Mouse (Mus musculus) CD4-positive, CD25-positive, alpha-beta regulatory T cell, adult 2 months (primary cell): ENCODE results near the gene Mettl16.
A peak's percentile ranks its signal among the peaks of the same experiment; 100 is the strongest.

ENCODE experiments used
- DNase-seq: peaks from one replicate; pipeline ENCODE4 v3.0.0-alpha.2; 2012; ENCODE audit warnings: low read depth, low spot score

The Mettl16 gene

DNA sequence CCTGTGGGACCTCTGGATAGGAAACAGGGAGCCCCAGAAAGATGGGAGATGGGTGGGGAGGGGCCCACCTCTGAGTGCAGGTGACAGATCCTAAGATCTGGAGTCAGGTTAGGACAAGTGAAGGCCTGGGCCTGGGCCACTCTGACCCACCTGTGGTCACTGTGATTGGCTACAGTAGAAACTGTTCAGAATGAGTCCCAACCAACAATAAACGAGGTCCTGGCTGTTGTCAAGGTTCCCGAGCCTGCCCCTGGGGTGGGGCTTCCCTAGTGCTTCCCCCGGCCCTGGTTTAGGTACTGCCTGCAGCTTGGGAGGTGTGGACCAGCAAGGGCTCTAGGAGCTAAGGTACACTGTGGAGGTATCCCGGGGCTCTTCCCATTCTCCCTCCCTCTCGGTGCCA, 73.1 kb downstream of the Mettl16 start:
- DNase-seq, result no peak

DNA sequence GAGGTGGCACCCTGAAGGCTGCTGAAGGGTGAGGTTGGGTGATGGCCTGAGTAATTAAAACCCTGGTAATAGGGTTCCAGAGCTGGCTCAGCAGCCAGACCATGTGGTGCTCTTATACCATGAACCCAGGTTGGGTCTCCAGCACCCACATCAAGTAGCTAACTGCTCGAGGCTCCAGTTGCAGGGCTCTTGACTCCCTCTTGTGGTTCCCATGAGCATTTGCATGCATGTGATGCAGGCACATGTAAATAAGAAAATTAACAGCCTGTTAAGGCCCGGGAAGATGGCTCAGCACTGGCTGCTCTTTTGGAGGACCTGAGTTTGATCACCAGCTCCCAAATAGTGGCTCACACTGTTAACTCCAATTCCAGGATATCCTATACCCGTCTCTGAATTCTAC, 75.2 kb downstream of the Mettl16 start:
- peak; percentile 59 for DNase-seq

DNA sequence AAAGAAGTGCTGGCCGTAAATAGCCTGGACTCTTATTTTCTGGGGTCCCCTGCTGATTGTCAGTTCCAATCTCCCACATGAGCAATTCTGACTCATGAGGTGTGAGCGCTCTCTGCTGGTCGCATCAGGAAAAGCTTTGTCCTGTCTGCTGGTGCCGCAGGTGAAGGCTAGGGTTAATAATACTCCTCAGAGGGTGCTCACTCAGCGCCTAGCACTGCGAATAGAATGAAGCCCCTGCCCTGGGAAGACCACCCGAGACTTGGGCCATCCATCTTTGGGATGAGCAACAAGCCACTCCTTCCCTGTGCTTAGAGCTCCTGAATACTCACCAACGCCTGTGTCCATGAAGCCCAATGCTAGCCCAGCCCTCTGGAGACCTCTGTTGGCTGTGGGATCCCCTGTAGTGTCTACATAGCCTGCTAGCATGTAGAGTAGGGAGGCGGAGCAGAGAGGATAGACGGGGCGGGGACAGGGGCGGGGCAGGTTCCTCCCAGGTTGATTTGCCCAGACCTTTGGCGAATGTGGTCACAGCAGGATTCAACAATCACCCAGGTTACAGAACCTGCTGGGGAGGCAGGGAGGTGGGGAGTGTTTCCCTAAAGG, 77.4 kb downstream of the Mettl16 start:
- peak; percentile 87 for DNase-seq

DNA sequence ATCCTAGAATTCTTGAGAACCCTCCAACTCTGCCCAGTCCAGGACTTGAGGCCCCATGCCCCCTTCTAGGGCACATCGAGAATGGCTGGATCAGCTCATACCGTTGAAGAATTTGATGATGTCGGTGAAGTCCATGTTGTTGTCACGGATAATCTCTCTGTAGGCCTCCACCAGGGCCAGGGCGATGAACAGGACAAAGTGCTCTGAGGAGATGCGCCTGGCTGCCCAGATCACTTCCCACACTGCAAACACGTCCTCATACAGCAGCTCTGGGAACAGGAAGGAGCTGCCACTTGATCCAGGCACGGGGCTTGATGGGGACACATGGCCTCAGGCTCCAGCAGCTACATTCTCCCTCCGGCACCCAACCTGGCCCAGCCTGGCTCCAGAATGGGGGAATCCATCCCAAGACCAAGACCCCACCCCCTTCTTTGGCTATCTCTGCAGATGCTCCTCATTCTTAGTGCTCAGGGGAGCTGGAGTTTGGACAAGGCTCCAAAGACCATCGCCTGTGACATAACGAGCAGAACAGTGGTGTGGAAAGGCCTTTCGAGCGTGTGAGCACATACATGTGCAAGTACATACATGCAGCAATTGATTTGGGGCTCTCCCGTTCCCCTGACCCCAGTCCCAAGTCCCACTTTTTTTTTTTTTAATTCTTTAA, 80.5 kb downstream of the Mettl16 start:
- DNase-seq, result no peak

DNA sequence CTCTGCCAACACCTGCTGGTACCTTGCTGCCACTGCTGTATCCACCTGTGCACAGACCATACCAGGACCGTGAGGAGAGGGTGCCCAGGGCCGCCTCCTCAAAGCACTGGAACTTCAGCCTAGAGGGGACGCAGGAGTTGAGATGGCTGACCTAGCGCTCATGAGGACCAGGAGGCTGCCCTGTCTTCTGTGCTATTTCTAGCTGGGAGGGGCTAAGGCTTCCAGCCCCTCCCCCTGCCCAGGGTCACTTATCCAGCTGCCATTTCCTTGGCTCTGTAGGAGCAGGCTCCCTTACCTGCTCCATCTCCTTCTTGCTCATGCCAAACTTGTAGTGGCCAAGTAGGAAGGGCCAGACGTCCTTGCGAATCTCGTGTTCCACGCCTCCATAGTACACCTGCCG, 87.1 kb downstream of the Mettl16 start:
- DNase-seq, result no peak

DNA sequence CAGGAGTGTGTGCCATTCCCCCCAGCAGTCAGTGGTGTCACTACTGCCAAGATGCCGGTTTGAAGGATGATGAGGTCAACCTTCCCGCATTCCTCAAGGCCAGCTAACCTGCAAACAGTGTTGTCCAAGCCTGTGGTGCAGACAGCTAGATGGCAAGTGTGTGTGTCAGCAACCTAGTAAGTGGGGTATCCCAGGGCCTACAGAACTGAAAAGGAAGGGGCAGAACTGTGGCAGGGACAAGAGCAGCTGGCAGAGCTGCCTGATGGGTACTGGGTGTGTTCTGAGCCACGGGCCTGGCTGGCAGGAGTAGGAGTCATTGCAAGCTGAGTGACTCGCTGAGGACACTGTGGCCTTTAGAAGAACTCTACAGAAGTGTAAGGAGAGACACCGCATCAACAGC, 91.5 kb downstream of the Mettl16 start:
- DNase-seq, result no peak

DNA sequence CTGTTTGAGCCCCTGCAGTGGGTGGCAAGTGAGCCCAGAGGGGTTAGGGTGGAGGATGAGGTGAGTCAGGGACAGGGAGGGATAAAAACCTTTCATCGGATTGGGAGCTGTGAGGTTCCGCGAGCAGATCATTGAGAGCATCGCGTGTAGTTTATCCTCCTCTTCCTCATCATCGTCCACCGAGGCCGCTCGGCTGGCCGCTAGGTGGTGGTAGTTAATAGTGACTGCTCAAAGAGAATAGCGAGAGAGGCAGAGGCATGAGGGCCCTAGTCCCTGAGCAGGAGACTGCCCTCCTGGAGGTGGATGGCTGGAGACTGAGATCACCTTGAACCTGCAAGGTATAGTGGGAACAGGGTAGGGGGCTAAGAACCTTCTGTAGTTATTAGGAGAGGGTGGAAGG, 92.8 kb downstream of the Mettl16 start:
- no peak for DNase-seq

DNA sequence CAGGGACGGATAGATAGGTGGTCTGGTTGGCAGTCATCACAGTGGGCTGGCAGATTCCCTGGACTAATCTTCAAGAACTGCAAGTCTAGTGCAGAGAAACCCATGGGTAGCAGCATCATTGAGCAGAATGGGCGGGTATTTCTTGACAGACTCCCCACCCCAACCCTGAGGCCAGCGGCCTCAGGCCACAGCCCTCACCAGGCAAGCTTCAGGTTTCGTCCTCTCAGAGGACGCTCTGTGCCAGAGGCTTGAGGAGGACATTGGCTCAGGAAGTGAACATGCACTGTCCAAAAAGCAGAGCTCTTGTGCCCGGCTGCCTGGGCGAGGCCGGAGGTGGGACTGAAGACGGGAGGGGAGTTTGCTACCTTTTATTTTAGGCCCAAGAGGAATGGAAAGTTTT, 93.8 kb downstream of the Mettl16 start:
- DNase-seq, result no peak

DNA sequence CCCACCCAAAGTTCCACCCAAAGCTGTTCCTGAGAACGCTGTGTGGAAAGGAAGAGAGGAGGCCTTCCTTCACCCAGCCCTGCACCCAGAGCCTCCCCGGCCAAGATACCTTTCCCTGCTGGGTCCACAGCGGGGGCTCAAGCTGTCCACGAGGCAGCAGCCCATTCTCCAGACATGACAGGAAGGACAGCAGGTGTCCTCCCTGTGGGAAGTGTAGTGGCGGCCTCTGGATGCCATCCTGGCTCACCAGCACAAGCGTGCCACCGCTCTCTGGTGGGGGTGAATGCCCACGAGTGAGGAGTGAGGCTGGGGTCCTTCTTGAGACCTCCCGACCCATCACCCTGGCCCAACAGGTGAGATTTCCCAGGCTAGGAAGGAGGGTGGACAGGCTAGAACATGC, 94.6 kb downstream of the Mettl16 start:
- no peak for DNase-seq

DNA sequence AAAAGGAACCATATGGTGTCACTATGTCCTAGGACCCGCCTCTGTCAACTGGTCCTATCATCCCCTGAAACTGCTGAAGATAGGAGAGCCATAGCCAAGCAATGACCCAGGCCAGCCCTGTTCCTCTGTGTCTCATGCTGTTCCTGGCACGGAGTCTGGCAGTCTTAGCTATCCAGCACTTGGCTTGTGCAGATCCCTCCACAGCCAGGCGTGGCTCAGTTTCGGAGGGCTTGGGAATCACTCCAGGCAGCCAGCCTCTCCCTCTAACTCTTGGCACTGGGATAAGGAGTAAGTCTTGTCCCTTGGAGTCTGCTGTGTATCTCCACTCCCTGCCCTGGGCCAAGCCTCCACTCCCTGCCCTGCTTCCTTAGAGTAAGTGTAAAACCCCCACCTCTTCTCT, 96.0 kb downstream of the Mettl16 start:
- no peak for DNase-seq

DNA sequence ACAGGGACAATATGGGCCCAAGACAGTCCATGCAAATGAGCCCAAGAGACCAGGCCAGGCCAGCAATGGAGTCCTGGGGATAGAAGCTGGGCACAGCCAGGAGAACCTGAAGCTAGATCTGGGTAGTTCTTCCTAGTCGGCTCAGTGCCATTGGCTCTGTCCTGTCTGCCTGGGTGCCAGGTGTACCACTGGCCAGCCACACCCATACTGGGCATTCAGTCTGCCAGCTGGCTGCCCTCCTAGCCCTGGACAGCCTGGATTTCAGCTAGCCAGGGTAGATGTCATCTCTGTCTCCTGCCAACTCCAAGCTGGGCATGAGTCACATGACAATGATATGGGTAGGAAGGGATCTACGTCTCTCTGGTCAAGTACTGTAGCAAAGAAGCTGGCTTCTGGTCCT, 96.6 kb downstream of the Mettl16 start:
- DNase-seq, result no peak

DNA sequence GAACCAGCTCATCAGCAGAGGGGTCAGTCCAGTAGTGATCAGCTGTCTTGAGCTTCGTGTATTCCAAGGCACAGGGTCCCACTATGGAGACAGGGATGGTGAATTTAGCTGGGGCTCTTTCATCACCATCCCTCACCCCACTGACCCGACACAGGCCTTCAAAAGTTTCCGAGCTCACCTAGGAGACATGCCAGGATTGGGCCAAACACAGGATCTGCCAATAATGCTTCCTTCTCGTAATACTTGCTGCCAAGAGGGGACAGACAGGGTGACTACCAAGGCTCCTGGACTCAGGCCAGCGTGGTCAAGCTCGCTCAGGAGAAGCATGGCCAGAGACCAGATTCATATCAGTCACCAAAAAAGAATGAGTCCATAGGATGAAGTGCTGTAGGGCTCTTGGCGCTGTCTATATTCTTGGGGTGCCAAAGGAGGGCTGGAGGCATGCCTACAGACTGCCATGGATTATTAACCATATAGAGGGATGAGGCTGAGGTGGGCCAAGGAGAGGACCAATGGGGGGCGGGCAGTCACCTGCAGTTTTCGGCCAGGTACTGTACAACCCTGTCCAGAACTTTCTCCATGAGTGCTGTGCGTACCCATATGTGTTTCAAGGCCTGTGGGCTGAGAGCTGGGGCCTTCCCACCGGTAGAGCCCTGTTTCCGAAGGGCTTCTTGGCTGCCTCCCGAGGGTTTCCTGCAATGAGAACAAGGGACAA, 97.6 kb downstream of the Mettl16 start:
- DNase-seq, result no peak

DNA sequence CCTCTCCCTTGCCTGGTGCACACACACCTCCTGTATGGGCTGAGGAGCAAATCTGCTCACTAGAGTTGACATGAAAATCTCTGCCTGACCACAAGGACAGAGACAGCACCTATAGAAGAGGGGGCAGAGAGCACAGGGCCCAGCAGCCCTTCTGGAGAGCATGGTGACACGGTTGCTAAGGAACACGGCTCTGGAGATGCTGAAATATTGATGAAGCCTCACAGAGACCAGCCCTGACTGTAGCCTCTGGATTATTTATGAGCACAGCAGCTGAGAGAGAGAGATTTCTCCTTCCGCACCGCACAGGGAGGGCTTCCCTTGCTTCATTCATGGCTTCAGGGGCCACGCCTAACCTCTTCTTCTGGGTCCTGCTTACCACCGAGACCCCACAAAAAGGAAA, 99.0 kb downstream of the Mettl16 start:
- no peak for DNase-seq

DNA sequence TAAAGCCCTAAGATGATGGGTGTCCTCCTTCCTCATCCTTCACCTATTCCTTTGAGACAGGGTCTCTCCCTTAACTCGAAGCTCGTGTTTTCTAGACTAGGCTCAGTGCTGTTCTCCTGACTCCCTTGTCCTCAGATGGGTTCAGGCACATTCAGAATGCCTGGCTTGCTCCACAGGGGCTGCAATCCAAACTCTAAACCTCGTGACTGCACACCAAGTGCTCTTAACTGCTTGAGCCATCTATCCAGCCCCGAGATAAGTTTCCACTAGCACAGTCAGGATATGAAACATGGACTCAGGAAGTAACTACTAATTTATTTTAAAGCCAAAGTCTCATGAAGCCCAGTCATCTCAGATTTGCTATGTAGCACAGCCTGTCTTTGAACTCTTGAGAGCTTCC, 99.9 kb downstream of the Mettl16 start:
- DNase-seq, result no peak

DNA sequence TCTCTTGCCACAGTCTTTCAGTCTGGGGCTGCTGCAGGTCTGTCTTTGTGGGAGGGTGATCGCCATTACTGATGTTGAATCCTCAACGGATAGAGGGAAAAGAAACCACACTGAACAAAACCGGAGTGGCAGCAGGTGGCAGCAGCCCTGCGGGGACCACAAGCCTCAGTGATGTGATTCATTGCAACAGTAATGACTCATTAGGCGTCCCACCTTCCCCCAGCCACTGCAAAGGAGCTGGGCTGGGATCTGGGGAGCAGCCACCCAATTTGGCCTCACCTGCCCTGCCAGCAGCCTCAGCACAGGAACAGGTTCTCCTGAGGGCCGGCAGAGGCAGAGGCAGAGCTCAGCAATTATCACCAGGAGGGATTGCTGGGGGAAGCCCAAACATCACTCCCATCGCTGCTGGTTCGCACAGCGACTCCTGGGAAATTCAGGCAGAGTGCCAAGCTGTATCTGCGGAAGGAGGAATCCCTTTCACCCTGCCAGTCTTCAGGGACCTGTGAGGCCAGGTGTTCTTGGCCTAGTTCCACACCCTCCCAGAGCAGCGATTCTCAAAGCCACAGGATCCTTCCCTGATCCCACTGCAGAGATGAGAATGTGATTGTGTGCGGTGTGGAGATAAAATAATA, 100.5 kb downstream of the Mettl16 start:
- no peak for DNase-seq

DNA sequence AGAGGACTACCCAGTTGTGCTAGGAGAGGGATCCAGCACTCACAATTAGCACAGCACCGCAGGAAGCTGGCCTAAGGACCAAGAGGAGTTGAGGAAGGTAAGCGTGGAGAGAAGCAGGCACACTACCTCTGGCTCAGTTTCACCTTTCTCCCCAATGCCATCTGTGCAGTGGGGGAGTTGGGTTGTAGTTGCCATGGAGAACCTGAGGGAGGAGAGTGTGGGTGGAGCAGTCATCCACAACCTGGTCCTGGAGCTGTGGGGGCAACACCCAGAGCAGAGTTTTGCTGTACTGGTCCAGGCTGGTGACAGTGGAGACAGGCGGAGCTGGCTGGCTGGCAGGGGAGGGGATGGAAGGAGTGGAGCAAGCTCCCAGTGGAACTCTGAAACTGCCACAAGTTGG, 104.0 kb downstream of the Mettl16 start:
- DNase-seq, result no peak

DNA sequence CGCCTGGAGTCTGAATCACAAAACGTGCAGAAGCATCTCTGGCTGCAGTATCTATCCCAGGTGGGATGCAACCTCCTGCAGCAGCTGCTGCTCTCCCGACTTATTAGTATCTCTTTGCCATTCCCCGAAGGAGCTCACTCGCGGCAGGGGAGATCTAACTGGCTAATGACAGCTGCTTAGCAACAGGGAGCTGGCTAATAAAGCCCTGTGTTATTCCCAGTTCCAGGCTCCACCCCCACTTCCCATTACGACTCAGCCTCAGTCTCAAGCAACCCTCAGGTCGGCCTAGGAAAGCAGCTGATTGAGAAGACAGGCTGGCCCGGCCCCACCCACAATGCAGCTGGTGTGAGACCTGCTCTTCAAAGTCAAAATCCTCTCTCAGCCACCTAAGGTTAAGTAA, 106.2 kb downstream of the Mettl16 start:
- DNase-seq, result no peak
